Mouse (Mus musculus) liver, embryonic 14.5 days (tissue): ENCODE results near the gene Nadsyn1. TPM values are rescaled to one million over a fixed set of nuclear protein-coding genes. Genes with fewer than 3 reads are reported as not detected.

ENCODE experiments used
- ATAC-seq: fragments of 200-750 bp; cut with Nextera tagmentation; 2 replicates; pipeline ENCODE4 v1.8.0; 2017; ENCODE audit warnings: moderate number of reproducible peaks, mild to moderate bottlenecking, moderate library complexity; ENCODE audit not compliant: insufficient read depth
- DNase-seq, 3 experiments: peaks; one replicate each; pipeline ENCODE4 v3.0.0-alpha.2; 2012 to 2013; ENCODE audit warnings: low read depth in 3 of 3, low spot score in 3 of 3
- H3K27ac ChIP-seq: fragments of 300-500 bp; sonication (generic); 2 replicates; pipeline ENCODE4 v1.5.1; 2014; ENCODE audit warnings: moderate library complexity, mild to moderate bottlenecking, control low read depth, inconsistent platforms
- H3K27me3 ChIP-seq: fragments of 300-500 bp; sonication (generic); 2 replicates; pipeline ENCODE4 v1.6.1; 2014; ENCODE audit warnings: mild to moderate bottlenecking, low read length, moderate library complexity; ENCODE audit not compliant: control insufficient read depth, insufficient read depth
- H3K36me3 ChIP-seq: fragments of 300-500 bp; sonication (generic); replicated peaks from 2 replicates; pipeline ENCODE4 v1.6.1; 2014; ENCODE audit warnings: low read depth; ENCODE audit not compliant: control insufficient read depth, insufficient read depth
- H3K4me1 ChIP-seq, 2 experiments: fragments of 200-500 bp in 1 of 2; fragments of 300-500 bp in 1 of 2; sonication (generic) in 1 of 2; replicated peaks; 2 replicates each; pipeline ENCODE4 v1.6.1; 2012 to 2014; ENCODE audit warnings: antibody characterized with exemption in 1 of 2, inconsistent platforms in 1 of 2, low read length in 1 of 2; ENCODE audit not compliant: control insufficient read depth in 2 of 2, insufficient read depth in 2 of 2
- H3K4me2 ChIP-seq: fragments of 300-500 bp; sonication (generic); 2 replicates; pipeline ENCODE4 v1.6.1; 2014; ENCODE audit warnings: low read depth, mild to moderate bottlenecking, control low read depth, moderate library complexity
- H3K4me3 ChIP-seq, 2 experiments: fragments of 200-500 bp in 1 of 2; fragments of 300-500 bp in 1 of 2; sonication (generic) in 1 of 2; 2 replicates each; pipeline ENCODE4 v1.5.1; 2012 to 2014; ENCODE audit warnings: low read depth in 2 of 2, low read length in 2 of 2, mild to moderate bottlenecking in 2 of 2, control low read depth in 1 of 2, inconsistent platforms in 1 of 2, moderate library complexity in 1 of 2; ENCODE audit not compliant: insufficient read depth in 1 of 2
- H3K9ac ChIP-seq: fragments of 300-500 bp; sonication (generic); replicated peaks from 2 replicates; pipeline ENCODE4 v1.6.1; 2014; ENCODE audit warnings: mild to moderate bottlenecking, control low read depth, moderate library complexity
- H3K9me3 ChIP-seq: fragments of 300-500 bp; sonication (generic); 2 replicates; pipeline ENCODE4 v1.6.1; 2016; ENCODE audit warnings: low read length, mixed read lengths; ENCODE audit not compliant: control insufficient read depth
- CTCF ChIP-seq: IDR thresholded peaks from 2 replicates; pipeline ENCODE4 v1.5.1; 2016; ENCODE audit warnings: antibody characterized with exemption, low read depth, control low read depth
- EP300 ChIP-seq: IDR thresholded peaks from 2 replicates; pipeline ENCODE4 v1.6.1; 2016; ENCODE audit warnings: antibody characterized with exemption, low read depth
- WGBS: fragments of 180-500 bp; shearing (Covaris S2); extraction: QIAGEN DNeasy Blood & Tissue Kit; methylation state at CpG from one replicate; pipeline ENCODE4 v1.1.7; 2014; ENCODE audit not compliant: insufficient replicate concordance; 5-methylcytosine and 5-hydroxymethylcytosine counted together
- polyA plus RNA-seq, 2 experiments: library from polyadenylated mRNA; depleted of rRNA in 1 of 2; stranded (reverse) in 1 of 2; unstranded in 1 of 2; fragments of >200 nt; fragmentation: Nextera tagmentation in 1 of 2; extraction: Ambion mirVana in 1 of 2; gene quantifications; 2 replicates each; pipeline versions ENCODE4 v1.2.1 to v1.2.3; 2012 to 2014

The Nadsyn1 gene
- polyA plus RNA-seq, 2 experiments: 7.1 to 7.6 TPM

- DNase-seq: no peak
- Histone ChIP-seq H3K4me2 (peak within 1 kb of the TSS; percentile 53), H3K4me3 (no peak within 1 kb of the TSS), H3K9ac (no peak within 1 kb of the TSS), H3K4me1 (peaks cover 0 to 2% of the 10 kb centered on the region in 2 experiments; a peak in 1 of 4 replicates), H3K27me3 (no peaks in the 10 kb centered on the region; the same call in 1 of the 2 replicates), H3K9me3 (no peaks in the 10 kb centered on the region), H3K27ac (no peak within 1 kb of the TSS), H3K36me3 (no peaks in the 10 kb centered on the region)
- TF ChIP-seq EP300: no peak
- TF ChIP-seq CTCF: no peak
- 20% methylated on average over 22 of the region's 22 CpGs for WGBS
- no peak for ATAC-seq
These were observed 66.3 kb downstream of the Nadsyn1 start, which contains the start of gene Osbpl5 for GRCm38 (mm10) chr7:143756125-143757026. Osbpl5 (minus strand) TSS chr7:143756985.

GRCm38 (mm10) chr7:143755357-143756124 lies 67.1 kb downstream of the Nadsyn1 start:
- WGBS: 29% methylated on average over 9 of the region's 9 CpGs
- peak; percentile 46; the same call in 1 of the 2 replicates for ATAC-seq

GRCm38 (mm10) chr7:143753990-143754715 lies 68.5 kb downstream of the Nadsyn1 start:
- H3K9me3 ChIP-seq: no peaks in the 10 kb centered on the region
- H3K27ac ChIP-seq: no peak overlapping the region
- H3K4me3 ChIP-seq: no peak overlapping the region
- H3K27me3 ChIP-seq: no peaks in the 10 kb centered on the region; the same call in 1 of the 2 replicates
- TF ChIP-seq EP300: no peak
- TF ChIP-seq CTCF: peak; percentile 85
- ATAC-seq (no peak), DNase-seq (peak in 1 of 3 experiments; percentile 17)
- no peaks in the 10 kb centered on the region for H3K36me3 ChIP-seq
- H3K4me1 ChIP-seq: peaks cover 0 to 2% of the 10 kb centered on the region in 2 experiments; a peak in 1 of 4 replicates
- no peak overlapping the region for H3K9ac ChIP-seq
- H3K4me2 ChIP-seq: no peak overlapping the region
- WGBS: 27% methylated on average over 5 of the region's 5 CpGs

More at GRCm38 (mm10) chr7:143755357-143756124, 67.1 kb downstream of the Nadsyn1 start:
- no peak for DNase-seq
- Histone ChIP-seq H3K4me1 (peaks cover 0 to 2% of the 10 kb centered on the region in 2 experiments; a peak in 1 of 4 replicates), H3K36me3 (no peaks in the 10 kb centered on the region), H3K27me3 (no peaks in the 10 kb centered on the region; the same call in 1 of the 2 replicates), H3K27ac (no peak overlapping the region), H3K4me3 (no peak overlapping the region), H3K9me3 (no peaks in the 10 kb centered on the region), H3K4me2 (no peak overlapping the region), H3K9ac (no peak overlapping the region)
- TF ChIP-seq CTCF (no peak), EP300 (0 out of 2 replicates have a peak, but pooled peaks have one; percentile 16)

GRCm38 (mm10) chr7:143752606-143753005 lies 70.0 kb downstream of the Nadsyn1 start:
- no peaks in the 10 kb centered on the region for H3K36me3 ChIP-seq
- WGBS: 57% methylated on average over 3 of the region's 3 CpGs
- H3K9ac ChIP-seq: no peak overlapping the region
- TF ChIP-seq EP300: no peak
- no peak for TF ChIP-seq CTCF
- H3K27ac ChIP-seq: no peak overlapping the region
- H3K9me3 ChIP-seq: no peaks in the 10 kb centered on the region
- DNase-seq (no peak), ATAC-seq (no peak)
- H3K27me3 ChIP-seq: no peaks in the 10 kb centered on the region; the same call in 1 of the 2 replicates
- no peak overlapping the region for H3K4me2 ChIP-seq
- no peak overlapping the region for H3K4me3 ChIP-seq
- peaks cover 0 to 4% of the 10 kb centered on the region in 2 experiments; a peak in 2 of 4 replicates for H3K4me1 ChIP-seq
